Mouse (Mus musculus): ENCODE data around the gene Ankrd10. TPM values are rescaled to one million over a fixed set of nuclear protein-coding genes. Genes with fewer than 3 reads are reported as not detected.
A peak's percentile ranks its signal among the peaks of the same experiment; 100 is the strongest.

The Ankrd10 gene
- polyA plus RNA-seq, 1 experiment from 2014 or later: 79.1 TPM

GRCm38 (mm10) chr8:11633414-11633813 is 2.1 kb downstream of the Ankrd10 start:
- Histone ChIP-seq H3K27ac (no peak overlapping the region), H3K4me2 (replicated peaks) (peak overlapping the region; percentile 64)
- 43% methylated on average over 7 of the region's 7 CpGs for WGBS

GRCm38 (mm10) chr8:11632406-11632805 is 3.2 kb downstream of the Ankrd10 start:
- Histone ChIP-seq H3K4me2 (replicated peaks) (peak overlapping the region; percentile 64), H3K27ac (peak overlapping the region; percentile 32; the same call in 1 of the 2 replicates), H3K4me3 (replicated peaks) (no peak overlapping the region), H3K4me1 (replicated peaks) (peaks cover 32% of the 10 kb centered on the region), H3K36me3 (peaks cover 20% of the 10 kb centered on the region; the same call in 1 of the 2 replicates), H3K9me3 (no peaks in the 10 kb centered on the region), H3K9ac (no peak overlapping the region), H3K27me3 (replicated peaks) (no peaks in the 10 kb centered on the region)
- 6% methylated on average over 2 of the region's 2 CpGs for WGBS
- ATAC-seq: no peak

More at GRCm38 (mm10) chr8:11633414-11633813, 2.1 kb downstream of the Ankrd10 start:
- Histone ChIP-seq H3K27me3 (replicated peaks) (no peaks in the 10 kb centered on the region), H3K36me3 (peaks cover 18% of the 10 kb centered on the region; the same call in 1 of the 2 replicates), H3K4me1 (replicated peaks) (peaks cover 32% of the 10 kb centered on the region), H3K9me3 (no peaks in the 10 kb centered on the region), H3K4me3 (replicated peaks) (peak overlapping the region; percentile 94), H3K9ac (0 out of 2 replicates have a peak overlapping the region, but pooled peaks have one; percentile 1)
- ATAC-seq: no peak

DNA sequence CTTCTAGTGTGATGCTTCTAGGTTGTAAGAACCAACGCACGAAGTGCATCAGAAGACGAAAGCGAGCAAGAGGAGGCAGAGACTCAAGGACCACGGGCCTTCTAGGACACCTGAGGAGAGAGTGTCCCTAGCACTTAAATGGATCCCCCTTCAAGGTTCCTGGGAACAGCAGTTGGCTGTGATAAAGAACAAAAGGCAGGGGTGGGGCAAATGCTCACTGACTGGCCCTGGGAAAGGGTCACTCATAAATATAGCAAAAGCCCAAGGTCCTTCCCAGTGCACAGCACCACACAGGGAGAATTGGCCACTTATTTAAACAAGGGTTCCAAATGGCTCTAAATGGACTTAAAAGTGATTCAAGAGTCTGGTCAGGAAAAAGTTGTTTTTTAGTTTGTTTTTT is 6.4 kb downstream of the Ankrd10 start:
- Histone ChIP-seq H3K27me3 (replicated peaks) (no peaks in the 10 kb centered on the region), H3K4me2 (replicated peaks) (no peak overlapping the region), H3K4me1 (replicated peaks) (peaks cover 27% of the 10 kb centered on the region), H3K9me3 (no peaks in the 10 kb centered on the region), H3K9ac (no peak overlapping the region), H3K27ac (no peak overlapping the region), H3K36me3 (peaks cover 34% of the 10 kb centered on the region), H3K4me3 (replicated peaks) (no peak overlapping the region)
- ATAC-seq: no peak
- 76% methylated on average over 5 of the region's 5 CpGs for WGBS

GRCm38 (mm10) chr8:11628506-11629132 is 6.9 kb downstream of the Ankrd10 start:
- WGBS: 83% methylated on average over 7 of the region's 7 CpGs
- no peak for ATAC-seq
- peaks cover 25% of the 10 kb centered on the region for H3K4me1 ChIP-seq (replicated peaks)

DNA sequence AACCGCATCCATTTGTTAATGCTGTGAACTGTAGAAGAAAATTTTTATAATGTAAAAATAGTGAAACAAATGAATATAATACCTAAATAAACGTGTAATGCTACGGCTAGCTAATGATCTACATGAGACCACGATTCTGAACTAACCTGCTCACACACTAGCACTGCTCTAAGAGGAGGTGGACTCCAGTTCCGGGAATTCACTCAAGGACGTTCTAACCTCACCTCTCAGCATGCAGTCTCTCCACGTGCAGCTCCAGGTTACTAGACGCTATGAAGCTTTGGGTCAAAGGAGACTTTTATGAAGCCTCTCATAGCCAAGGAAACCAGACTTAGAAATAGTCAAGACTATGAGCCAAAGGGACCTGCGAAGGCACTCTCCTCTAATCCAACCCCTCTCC is 7.8 kb downstream of the Ankrd10 start:
- Histone ChIP-seq H3K27me3 (replicated peaks) (no peaks in the 10 kb centered on the region), H3K9me3 (no peaks in the 10 kb centered on the region), H3K4me3 (replicated peaks) (no peak overlapping the region), H3K4me2 (replicated peaks) (no peak overlapping the region), H3K27ac (no peak overlapping the region), H3K4me1 (replicated peaks) (peaks cover 16% of the 10 kb centered on the region), H3K36me3 (peaks cover 37% of the 10 kb centered on the region), H3K9ac (no peak overlapping the region)
- 84% methylated on average over 9 of the region's 9 CpGs for WGBS
- ATAC-seq: no peak

More at GRCm38 (mm10) chr8:11628506-11629132, 6.9 kb downstream of the Ankrd10 start:
- H3K9me3 ChIP-seq: no peaks in the 10 kb centered on the region
- H3K4me2 ChIP-seq (replicated peaks): no peak overlapping the region
- no peak overlapping the region for H3K4me3 ChIP-seq (replicated peaks)
- peaks cover 36% of the 10 kb centered on the region for H3K36me3 ChIP-seq
- H3K9ac ChIP-seq: no peak overlapping the region
- no peak overlapping the region for H3K27ac ChIP-seq
- no peaks in the 10 kb centered on the region for H3K27me3 ChIP-seq (replicated peaks)

DNA sequence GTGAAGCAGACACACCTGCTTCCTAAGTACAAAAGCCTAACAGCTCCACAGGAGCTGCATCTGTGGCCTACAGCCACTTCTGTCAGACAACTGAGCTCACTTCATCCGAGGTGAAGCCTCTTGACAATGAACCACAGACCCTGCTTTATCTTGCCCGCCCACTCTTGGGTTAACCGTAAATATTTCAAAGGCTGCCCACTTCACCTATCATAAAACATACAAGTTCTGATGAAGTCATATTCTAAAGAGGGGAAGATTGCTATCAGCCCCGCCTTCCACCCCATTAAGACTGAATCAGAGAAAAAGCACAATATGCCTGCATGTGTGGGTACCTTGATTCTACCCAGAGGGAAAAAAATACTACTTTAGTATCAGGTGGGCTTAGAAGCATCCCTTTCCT is 10.5 kb downstream of the Ankrd10 start:
- WGBS: 63% methylated on average over 4 of the region's 4 CpGs
- ATAC-seq: no peak
- no peak overlapping the region for H3K4me3 ChIP-seq (replicated peaks)

DNA sequence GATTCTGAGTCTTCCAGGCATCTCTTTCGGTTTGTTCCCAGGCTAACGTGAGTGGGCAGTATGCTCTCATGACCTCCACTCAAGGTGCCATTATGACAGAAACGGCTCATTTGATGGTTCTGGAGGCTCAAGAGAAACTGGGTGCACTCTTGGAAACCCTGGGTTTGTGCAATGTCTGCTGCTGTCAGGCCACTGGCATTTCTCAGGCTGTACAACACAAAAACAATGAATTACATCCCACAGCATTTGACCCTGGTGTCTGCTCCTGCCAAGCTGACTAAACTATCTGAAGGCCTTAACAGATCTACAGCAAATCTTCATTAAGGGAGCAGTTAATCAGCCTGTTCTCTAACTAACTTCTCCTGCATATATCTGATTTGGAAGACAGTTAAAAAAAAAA is 16.5 kb downstream of the Ankrd10 start:
- ATAC-seq: no peak
- no peaks in the 10 kb centered on the region for H3K9me3 ChIP-seq
- no peak overlapping the region for H3K9ac ChIP-seq
- WGBS: 88% methylated on average over 3 of the region's 3 CpGs
- H3K4me2 ChIP-seq (replicated peaks): no peak overlapping the region
- H3K4me1 ChIP-seq (replicated peaks): no peaks in the 10 kb centered on the region
- no peak overlapping the region for H3K27ac ChIP-seq
- peaks cover 29% of the 10 kb centered on the region for H3K36me3 ChIP-seq
- H3K27me3 ChIP-seq (replicated peaks): no peaks in the 10 kb centered on the region
- no peak overlapping the region for H3K4me3 ChIP-seq (replicated peaks)

More for the DNA sequence above, 10.5 kb downstream of the Ankrd10 start:
- Histone ChIP-seq H3K4me1 (replicated peaks) (peaks cover 4% of the 10 kb centered on the region; the same call in 1 of the 2 replicates), H3K27me3 (replicated peaks) (no peaks in the 10 kb centered on the region), H3K36me3 (peaks cover 21% of the 10 kb centered on the region), H3K9ac (no peak overlapping the region), H3K9me3 (no peaks in the 10 kb centered on the region), H3K4me2 (replicated peaks) (no peak overlapping the region), H3K27ac (no peak overlapping the region)

DNA sequence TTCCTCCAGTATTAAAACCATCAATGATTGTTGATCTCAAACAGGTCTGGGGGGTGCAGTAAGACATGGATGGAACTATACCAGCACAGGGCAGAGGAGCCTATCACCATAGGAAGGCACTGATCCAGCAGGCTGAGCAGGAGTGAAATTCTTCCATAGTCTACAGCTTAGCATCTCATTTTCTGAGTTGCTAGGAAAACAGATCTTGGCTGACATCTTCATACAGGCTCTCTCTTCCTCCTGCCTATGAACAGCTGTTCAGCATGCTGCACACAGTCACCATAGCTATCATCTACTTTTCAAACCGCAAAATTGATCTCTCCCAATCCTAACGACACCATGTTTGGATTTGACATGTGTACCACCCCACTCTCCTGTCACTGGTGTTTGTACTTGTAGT is 17.5 kb downstream of the Ankrd10 start:
- no peak overlapping the region for H3K27ac ChIP-seq
- H3K27me3 ChIP-seq (replicated peaks): no peaks in the 10 kb centered on the region
- ATAC-seq: no peak
- no peak overlapping the region for H3K4me3 ChIP-seq (replicated peaks)
- H3K36me3 ChIP-seq: peaks cover 30% of the 10 kb centered on the region
- no peak overlapping the region for H3K4me2 ChIP-seq (replicated peaks)
- H3K4me1 ChIP-seq (replicated peaks): no peaks in the 10 kb centered on the region
- 78% methylated on average over 2 of the region's 2 CpGs for WGBS
- H3K9ac ChIP-seq: no peak overlapping the region
- H3K9me3 ChIP-seq: no peaks in the 10 kb centered on the region

DNA sequence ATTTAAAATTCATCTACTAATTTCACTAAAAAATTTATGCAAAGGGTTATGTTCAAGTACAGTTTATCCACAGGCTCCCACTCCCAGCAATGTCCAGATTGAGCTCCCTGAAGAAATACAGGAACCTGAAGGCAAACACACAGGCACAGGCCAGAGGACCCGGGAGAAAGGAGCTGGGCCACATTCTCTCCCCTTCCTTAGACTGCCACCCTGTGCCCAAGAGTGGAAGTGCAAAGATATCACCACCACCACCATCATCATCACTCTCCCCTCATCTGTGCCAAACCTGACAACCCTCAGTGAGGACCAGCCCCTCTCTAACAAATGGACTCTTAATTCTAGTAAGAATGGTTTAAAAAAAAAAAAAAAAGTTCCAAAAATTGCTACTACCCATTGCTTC is 19.3 kb downstream of the Ankrd10 start:
- Histone ChIP-seq H3K9ac (no peak overlapping the region), H3K4me2 (replicated peaks) (no peak overlapping the region), H3K9me3 (no peaks in the 10 kb centered on the region), H3K27ac (no peak overlapping the region), H3K27me3 (replicated peaks) (no peaks in the 10 kb centered on the region), H3K4me1 (replicated peaks) (no peaks in the 10 kb centered on the region), H3K36me3 (peaks cover 40% of the 10 kb centered on the region), H3K4me3 (replicated peaks) (no peak overlapping the region)
- 0 out of 2 replicates have a peak, but pooled peaks have one; percentile 45 for ATAC-seq
- WGBS: 0% methylated on average over 1 of the region's 1 CpGs

DNA sequence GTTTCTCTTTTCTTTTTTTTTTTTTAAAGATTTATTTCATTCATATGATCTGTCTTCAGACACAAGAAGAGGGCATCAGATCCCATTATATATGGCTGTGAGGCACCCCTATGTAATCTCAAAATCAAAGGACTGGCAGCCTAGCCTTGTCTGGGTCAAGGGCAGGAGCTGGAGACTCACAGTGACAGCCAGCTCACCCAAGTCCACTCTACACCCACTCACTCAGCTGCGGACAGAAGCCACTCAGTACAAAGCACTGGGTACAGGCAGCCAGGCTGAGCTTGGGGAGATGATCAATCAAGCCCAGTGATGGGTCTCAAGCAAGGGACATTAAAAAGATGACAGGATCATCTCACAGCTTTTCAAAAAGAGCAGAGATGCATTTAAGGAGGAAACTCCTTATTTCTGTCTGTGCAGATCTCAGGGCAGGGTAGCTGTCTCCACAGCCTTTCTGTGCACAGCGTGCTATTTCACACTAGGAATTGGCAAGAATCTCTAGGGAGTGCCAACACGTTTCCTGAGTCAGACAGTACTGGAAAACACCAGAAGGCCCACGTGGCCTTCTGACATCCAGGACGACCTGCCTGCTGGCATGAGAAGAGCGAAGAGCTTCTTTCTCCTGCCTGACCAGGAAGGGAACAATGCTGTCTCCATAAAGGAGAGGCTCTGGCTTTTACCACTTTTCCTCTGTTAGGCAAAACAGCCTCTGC is 21.3 kb downstream of the Ankrd10 start:
- Histone ChIP-seq H3K4me1 (replicated peaks) (no peaks in the 10 kb centered on the region), H3K27me3 (replicated peaks) (no peaks in the 10 kb centered on the region), H3K27ac (no peak overlapping the region), H3K4me3 (replicated peaks) (no peak overlapping the region), H3K36me3 (peaks cover 43% of the 10 kb centered on the region), H3K9ac (no peak overlapping the region), H3K4me2 (replicated peaks) (no peak overlapping the region), H3K9me3 (no peaks in the 10 kb centered on the region)
- no peak for ATAC-seq
- WGBS: 85% methylated on average over 6 of the region's 6 CpGs

GRCm38 (mm10) chr8:11608848-11609247 is 26.7 kb downstream of the Ankrd10 start:
- no peak overlapping the region for H3K4me3 ChIP-seq (replicated peaks)
- H3K4me2 ChIP-seq (replicated peaks): no peak overlapping the region
- H3K9me3 ChIP-seq: no peaks in the 10 kb centered on the region
- 97% methylated on average over 9 of the region's 9 CpGs for WGBS
- no peaks in the 10 kb centered on the region for H3K4me1 ChIP-seq (replicated peaks)
- no peak overlapping the region for H3K9ac ChIP-seq
- no peak for ATAC-seq
- H3K36me3 ChIP-seq: peaks cover 26% of the 10 kb centered on the region
- no peak overlapping the region for H3K27ac ChIP-seq
- no peaks in the 10 kb centered on the region for H3K27me3 ChIP-seq (replicated peaks)

GRCm38 (mm10) chr8:11602006-11602680 is 33.4 kb downstream of the Ankrd10 start:
- H3K9me3 ChIP-seq: no peaks in the 10 kb centered on the region
- H3K4me2 ChIP-seq (replicated peaks): 0 out of 2 replicates have a peak overlapping the region, but pooled peaks have one; percentile 3
- H3K27ac ChIP-seq: no peak overlapping the region
- no peak overlapping the region for H3K9ac ChIP-seq
- 34% methylated on average over 14 of the region's 14 CpGs for WGBS
- H3K27me3 ChIP-seq (replicated peaks): no peaks in the 10 kb centered on the region
- H3K4me1 ChIP-seq (replicated peaks): no peaks in the 10 kb centered on the region
- H3K4me3 ChIP-seq (replicated peaks): no peak overlapping the region
- no peaks in the 10 kb centered on the region for H3K36me3 ChIP-seq
- ATAC-seq: peak; percentile 67
